Mouse (Mus musculus): ENCODE results near the gene Mgrn1.

Gene Mgrn1

DNA sequence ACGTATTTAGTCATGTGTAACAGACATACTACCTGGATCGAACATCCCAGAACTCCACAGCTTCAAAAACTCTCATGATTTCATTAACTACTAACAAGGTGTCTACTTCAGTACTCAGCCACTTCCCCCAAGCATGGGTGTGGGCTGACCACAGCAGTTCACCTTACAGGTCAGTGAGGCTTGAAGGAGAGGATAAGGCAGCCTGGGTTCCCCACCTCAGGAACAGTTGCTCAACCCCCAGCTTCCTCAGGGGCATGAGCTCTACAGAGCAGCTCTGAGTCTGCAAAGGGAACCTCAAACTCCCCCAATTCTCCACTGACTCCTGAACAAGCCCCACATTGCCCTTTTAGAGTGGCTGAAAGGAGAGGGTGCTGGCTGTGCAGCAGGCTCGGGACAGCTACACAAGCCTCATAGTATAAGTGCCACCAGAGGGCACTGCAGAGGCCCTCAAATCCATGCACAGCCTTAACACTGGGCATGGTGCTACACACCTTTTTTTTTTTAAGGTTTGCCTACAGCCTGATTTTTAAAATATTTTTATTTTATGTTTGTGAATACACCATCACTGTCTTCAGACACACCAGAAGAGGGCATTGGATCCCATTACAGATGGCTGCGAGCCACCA, 93.8 kb downstream of the Mgrn1 start:
- in situ Hi-C loops (cut with MboI), result loop anchor here (10.0 kb wide), 1 partner anchor 155 kb away; the partner anchor contains the start of gene Ppl

DNA sequence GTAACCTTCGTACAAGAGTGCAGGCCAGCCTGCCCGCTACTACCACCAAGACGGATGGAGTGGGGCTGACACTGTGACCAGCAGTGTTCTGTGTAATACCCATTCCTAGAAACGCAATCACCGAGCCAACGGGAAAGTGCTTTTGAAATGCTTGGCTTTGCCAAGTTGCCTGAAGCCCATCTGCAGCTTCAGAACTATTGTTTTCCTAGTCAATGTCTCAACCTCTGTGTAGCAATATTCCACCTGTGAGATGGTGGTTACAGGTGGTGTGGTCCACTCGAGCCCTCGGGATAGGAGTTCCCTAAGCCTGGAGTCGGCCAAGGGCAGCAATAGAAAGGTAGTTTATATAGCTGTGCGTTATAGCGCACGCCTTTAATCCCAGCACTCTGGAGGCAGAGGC, 98.7 kb downstream of the Mgrn1 start:
- in situ Hi-C loops (cut with MboI), result loop anchor here (10.0 kb wide), 1 partner anchor 150 kb away; the partner anchor contains the start of gene Ppl

Measured in mature B cell (primary cell).